Mouse (Mus musculus) layer of hippocampus, adult 2 months (tissue): Measurements from ENCODE around the gene Cldn14. TPM values are rescaled to one million over a fixed set of nuclear protein-coding genes. Genes with fewer than 3 reads are reported as not detected.

Source experiments
- DNase-seq, 2 experiments: peaks; one replicate each; pipeline ENCODE4 v3.0.0; 2022; ENCODE audit warnings: low spot score in 2 of 2
- H3K27ac ChIP-seq: fragments of 200-600 bp; 2 replicates; pipeline ENCODE4 v1.8.1; 2022
- H3K4me3 ChIP-seq: fragments of 200-600 bp; 2 replicates; pipeline ENCODE4 v1.8.1; 2022; ENCODE audit warnings: mild to moderate bottlenecking
- CTCF ChIP-seq: fragments of 200-600 bp; conservative IDR thresholded peaks from 2 replicates; pipeline ENCODE4 v1.8.1; 2022; ENCODE audit warnings: antibody characterized with exemption, mild to moderate bottlenecking, moderate library complexity
- total RNA-seq, 2 experiments: library from RNA; stranded (reverse); gene quantifications; 2 replicates each; pipeline ENCODE4 v1.2.3; 2021

Gene Cldn14
- total RNA-seq, 2 experiments from 2014 or later: 0.92 to 0.98 TPM

DNA sequence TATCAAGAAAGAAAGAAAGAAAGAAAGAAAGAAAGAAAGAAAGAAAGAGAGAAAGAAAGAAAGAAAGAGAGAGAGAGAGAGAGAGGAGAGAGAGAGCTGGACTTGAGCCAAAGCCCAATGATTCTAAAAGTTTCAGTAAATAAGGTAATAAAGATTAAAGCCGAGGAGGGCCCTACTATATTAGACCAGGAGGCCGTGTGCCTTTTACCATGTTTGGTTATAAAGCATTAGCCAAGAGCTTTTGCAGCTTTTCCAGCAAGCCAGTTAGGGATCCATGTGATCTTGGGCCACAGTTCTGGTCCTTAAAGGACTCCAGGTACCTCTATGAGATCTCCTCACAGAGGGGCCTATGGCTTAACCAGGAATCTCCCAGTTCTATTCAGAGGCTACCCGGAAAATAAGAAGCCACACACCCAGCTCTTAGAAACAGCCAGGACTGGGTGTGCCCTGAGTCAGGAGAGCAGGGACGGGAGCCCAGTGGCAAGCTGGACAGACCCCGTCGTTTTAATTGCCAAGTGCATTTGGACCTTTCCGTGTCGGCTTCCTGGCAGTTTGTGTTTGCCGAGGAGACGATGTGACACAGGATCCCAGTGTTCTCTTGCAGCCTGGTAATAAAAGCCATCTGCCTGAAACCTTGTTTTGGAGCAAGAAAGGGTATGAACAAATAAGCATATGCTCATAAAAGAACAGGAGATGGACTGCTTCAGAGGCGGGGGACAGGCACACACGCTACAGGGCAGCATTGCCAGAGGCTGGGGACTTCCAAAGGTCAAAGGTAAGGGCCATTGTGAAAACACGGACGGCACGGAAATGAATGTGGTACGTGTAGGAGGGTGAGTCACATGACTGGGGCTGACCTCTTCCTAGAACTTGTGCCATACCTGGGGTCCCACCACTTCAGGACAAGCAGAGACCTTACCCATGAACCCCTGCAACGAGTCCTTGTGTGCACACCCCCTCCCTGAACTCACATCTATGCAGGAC, 76.2 kb downstream of the Cldn14 start:
- TF ChIP-seq CTCF: no peak
- DNase-seq: no peak
- Histone ChIP-seq H3K27ac (peak overlapping the region; percentile 46; the same call in 1 of the 2 replicates), H3K4me3 (no peak overlapping the region)

- TF ChIP-seq CTCF: no peak
- no peak for DNase-seq
- H3K4me3 ChIP-seq: no peak overlapping the region
- H3K27ac ChIP-seq: no peak overlapping the region
These were observed 79.1 kb downstream of the Cldn14 start for GRCm38 (mm10) chr16:93929370-93930032.

- H3K27ac ChIP-seq: no peak overlapping the region
- TF ChIP-seq CTCF: no peak
- no peak for DNase-seq
- H3K4me3 ChIP-seq: no peak overlapping the region
These were observed 82.9 kb downstream of the Cldn14 start for GRCm38 (mm10) chr16:93925684-93926247.

DNA sequence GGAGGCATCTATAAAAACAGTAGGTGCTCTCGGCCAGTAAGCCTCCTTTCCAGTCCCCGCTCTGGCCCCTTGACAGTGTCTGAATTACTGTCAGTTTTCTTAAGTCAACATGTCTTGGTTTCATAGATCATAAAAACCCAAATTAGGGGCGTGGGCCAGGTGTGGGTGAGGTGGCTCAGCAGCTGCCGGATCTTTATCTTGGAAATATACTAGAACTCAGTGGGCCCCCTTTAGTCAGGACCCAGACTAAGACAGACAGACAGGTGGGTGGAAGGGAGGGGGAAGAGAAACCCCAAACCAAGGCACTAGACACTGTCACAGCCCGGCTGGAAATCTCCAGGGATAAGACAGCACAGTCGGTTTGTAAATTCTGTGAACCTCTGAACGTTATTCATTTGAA, 84.8 kb downstream of the Cldn14 start:
- no peak for DNase-seq
- no peak overlapping the region for H3K4me3 ChIP-seq
- no peak for TF ChIP-seq CTCF
- H3K27ac ChIP-seq: no peak overlapping the region

DNA sequence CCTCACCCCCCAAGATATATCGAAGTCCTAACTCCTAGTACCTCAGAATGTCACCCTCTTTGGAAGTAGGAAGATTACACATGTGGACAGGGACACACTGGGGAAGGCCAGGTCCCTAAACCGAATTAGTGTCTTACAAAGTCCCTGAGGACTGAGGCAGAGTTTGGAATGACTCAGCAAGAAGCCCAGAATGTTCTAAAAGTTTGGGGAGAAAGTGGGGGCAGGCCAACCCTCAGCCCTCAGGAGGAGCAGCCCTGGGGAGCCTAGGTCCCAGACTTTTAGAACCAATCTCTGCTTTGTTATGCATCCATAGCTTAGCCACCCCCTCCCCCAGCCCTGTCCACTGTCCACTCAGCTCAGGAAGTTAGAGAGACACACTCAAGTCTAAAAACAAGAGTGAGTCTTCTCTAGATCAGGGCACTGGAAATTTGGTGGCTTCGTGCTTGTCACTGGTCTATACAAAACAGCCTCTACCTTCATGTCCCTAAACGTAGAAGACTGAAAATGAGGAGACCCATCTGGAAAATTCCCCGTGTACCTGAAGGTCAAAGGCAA, 85.7 kb downstream of the Cldn14 start:
- Histone ChIP-seq H3K27ac (no peak overlapping the region), H3K4me3 (no peak overlapping the region)
- DNase-seq: no peak
- TF ChIP-seq CTCF: no peak

DNA sequence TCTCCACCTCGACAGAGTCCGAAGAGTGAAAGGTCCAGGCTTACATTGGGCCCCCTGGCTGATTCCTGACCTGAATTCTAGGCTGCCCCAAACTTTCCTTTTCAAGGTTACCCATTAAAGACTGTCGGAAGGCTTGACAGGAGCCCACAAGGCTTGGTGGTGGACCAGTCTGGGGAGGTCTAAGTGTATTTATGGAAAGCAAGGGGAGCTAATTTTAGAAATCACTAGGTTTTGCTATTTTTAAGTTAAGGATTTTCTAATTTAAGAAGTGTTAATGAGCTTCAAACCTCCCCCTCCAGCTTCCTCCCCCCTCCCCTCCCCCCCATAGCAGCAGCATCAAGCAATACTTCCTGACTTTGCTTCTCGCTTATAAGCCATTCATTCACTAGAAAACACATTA, 88.0 kb downstream of the Cldn14 start:
- no peak for TF ChIP-seq CTCF
- Histone ChIP-seq H3K27ac (no peak overlapping the region), H3K4me3 (no peak overlapping the region)
- DNase-seq: no peak

DNA sequence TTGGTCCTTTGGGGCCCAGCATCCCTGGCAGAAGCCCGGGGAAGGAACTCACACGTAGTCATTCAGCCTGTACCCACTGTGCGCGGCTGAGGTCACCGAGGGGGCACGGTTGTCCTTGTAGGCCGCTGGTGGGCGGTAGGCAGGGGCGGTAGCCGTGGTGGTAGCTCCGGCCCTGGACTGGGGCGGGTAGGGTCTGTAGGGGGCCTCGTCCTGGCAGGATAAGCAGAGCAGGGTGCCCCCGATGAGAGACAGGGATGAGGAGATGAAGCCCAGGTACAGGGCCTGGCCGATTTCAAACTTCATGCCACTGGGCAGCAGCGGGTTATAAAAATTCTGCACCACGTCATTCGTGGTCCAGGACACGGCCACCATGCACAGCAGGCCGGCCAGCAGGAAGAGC, 89.4 kb downstream of the Cldn14 start:
- TF ChIP-seq CTCF: no peak
- no peak for DNase-seq
- no peak overlapping the region for H3K27ac ChIP-seq
- H3K4me3 ChIP-seq: no peak overlapping the region

DNA sequence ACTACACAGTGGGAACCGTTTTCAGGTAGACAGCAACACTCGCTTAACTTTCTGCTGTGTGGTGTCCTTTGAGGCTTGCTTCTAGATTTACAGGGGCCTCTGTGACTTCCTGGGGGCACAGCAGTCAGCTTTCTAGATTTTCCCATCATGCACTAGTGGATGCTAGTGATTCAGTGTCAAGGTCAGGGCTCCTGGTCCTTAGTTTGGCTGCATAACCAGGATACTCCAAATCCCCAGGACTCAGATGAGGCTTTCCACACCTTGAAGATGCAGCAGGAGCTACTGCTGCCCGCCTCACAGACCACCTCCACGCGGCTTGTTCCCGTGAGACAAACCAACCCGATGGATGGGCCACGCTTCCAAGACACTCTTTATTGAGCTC, 90.0 kb downstream of the Cldn14 start:
- no peak overlapping the region for H3K27ac ChIP-seq
- TF ChIP-seq CTCF: no peak
- H3K4me3 ChIP-seq: no peak overlapping the region
- DNase-seq: no peak

GRCm38 (mm10) chr16:93917712-93918678, 90.6 kb downstream of the Cldn14 start:
- H3K27ac ChIP-seq: no peak overlapping the region
- no peak overlapping the region for H3K4me3 ChIP-seq
- DNase-seq: peak; percentile 70 to 90
- peak; percentile 84 for TF ChIP-seq CTCF

DNA sequence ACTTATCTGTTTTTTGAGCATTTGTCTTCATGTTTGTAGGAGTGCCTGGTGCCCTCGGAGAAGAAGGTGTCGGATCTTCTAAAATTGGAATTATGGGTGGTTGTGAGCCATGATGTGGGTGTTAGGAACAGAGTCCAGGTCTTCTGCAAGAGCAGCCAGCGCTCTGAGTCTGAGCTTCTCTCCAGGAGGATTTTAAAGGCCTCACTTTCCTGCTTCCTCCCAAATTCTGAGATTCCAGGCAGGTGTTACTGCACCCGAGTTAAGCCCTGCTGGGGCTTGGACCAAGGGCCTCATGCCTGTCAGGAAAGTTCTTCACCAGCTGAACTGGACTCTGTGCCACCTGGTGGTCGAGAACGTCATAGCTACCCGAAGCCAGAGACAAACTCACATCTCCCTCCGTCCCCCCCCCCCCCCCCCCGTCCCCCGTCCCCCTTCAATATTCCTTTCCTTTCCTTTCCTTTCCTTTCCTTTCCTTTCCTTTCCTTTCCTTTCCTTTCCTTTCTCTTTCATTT, 93.2 kb downstream of the Cldn14 start:
- Histone ChIP-seq H3K4me3 (no peak overlapping the region), H3K27ac (no peak overlapping the region)
- peak; percentile 54 for TF ChIP-seq CTCF
- DNase-seq: no peak

GRCm38 (mm10) chr16:93913881-93914576, 94.6 kb downstream of the Cldn14 start:
- no peak for DNase-seq
- no peak for TF ChIP-seq CTCF
- H3K4me3 ChIP-seq: no peak overlapping the region
- H3K27ac ChIP-seq: no peak overlapping the region
